Mouse (Mus musculus): ENCODE measurements at regions not wholly inside any gene's neighbourhood (a gene's known extent, or its start where the extent isn't known, plus 50 kb on each side); places are given as distances from the start of the nearest gene placed in this dataset.

- TF ChIP-seq POLR2A (IDR thresholded peaks at IDR 0.05; ENCODE audit: insufficient read depth, low read depth, low read length) (no peak), CTCF (IDR thresholded peaks at IDR 0.05; ENCODE audit: insufficient read depth, low read depth, low read length) (no peak)
These were observed 555.6 kb downstream of the Nfib start for GRCm38 (mm10) chr4:82149957-82150356.

Measured in olfactory bulb, adult 2 months (tissue).